ENCODE assay signal across 8 mouse cellular contexts in genomic region chr10:80570419-80570818, GRCm38 (mm10). TPM values are rescaled to one million over a fixed set of nuclear protein-coding genes. Genes with fewer than 3 reads are reported as not detected.
DNase-seq lines count a peak whose midpoint lies in the region; ATAC-seq and TF ChIP-seq lines count a peak whose summit lies in the region.

No protein-coding gene starts in this region.

- H3K9me3 ChIP-seq in lung, embryonic 14.5 days (ENCODE audit: low read depth, low read length) = no peaks in the 10 kb centered on the region
- no peaks in the 10 kb centered on the region for H3K9me3 ChIP-seq in embryonic facial prominence, embryonic 11.5 days (replicated peaks; ENCODE audit: control insufficient read depth, low read length)
- H3K9me3 ChIP-seq in intestine, embryonic 15.5 days = no peaks in the 10 kb centered on the region
- H3K9me3 ChIP-seq in midbrain, embryonic 14.5 days (ENCODE audit: control insufficient read depth, low read length) = no peaks in the 10 kb centered on the region

- H3K4me3 ChIP-seq in lung, embryonic 14.5 days (ENCODE audit: low read depth, low read length) = peak overlapping the region; percentile 18; the same call in 1 of the 2 replicates
- 0 out of 2 replicates have a peak overlapping the region, but pooled peaks have one; percentile 6 for H3K4me3 ChIP-seq in embryonic facial prominence, embryonic 11.5 days (ENCODE audit: low read depth, low read length)
- no peak overlapping the region for H3K4me3 ChIP-seq in intestine, embryonic 15.5 days (replicated peaks)
- H3K4me3 ChIP-seq in midbrain, embryonic 14.5 days (replicated peaks; ENCODE audit: low read depth, low read length) = no peak overlapping the region

- H3K4me1 ChIP-seq in lung, embryonic 14.5 days (ENCODE audit: insufficient read depth) = peaks cover 24% of the 10 kb centered on the region
- peaks cover 6% of the 10 kb centered on the region for H3K4me1 ChIP-seq in embryonic facial prominence, embryonic 11.5 days (ENCODE audit: control insufficient read depth, insufficient read depth, low read length)
- H3K4me1 ChIP-seq in intestine, embryonic 15.5 days (replicated peaks) = peaks cover 60% of the 10 kb centered on the region
- peaks cover 35% of the 10 kb centered on the region for H3K4me1 ChIP-seq in midbrain, embryonic 14.5 days (ENCODE audit: control insufficient read depth, insufficient read depth, low read length)

- no peaks in the 10 kb centered on the region for H3K27me3 ChIP-seq in lung, embryonic 14.5 days (ENCODE audit: insufficient read depth, low read length)
- no peaks in the 10 kb centered on the region for H3K27me3 ChIP-seq in embryonic facial prominence, embryonic 11.5 days (ENCODE audit: control insufficient read depth, insufficient read depth, low read length)
- H3K27me3 ChIP-seq in intestine, embryonic 15.5 days (replicated peaks) = no peaks in the 10 kb centered on the region
- no peaks in the 10 kb centered on the region for H3K27me3 ChIP-seq in midbrain, embryonic 14.5 days (ENCODE audit: control insufficient read depth, insufficient read depth, low read length)

- peak overlapping the region; percentile 52 for H3K4me2 ChIP-seq in lung, embryonic 14.5 days
- no peak overlapping the region; the same call in 1 of the 2 replicates for H3K4me2 ChIP-seq in embryonic facial prominence, embryonic 11.5 days (ENCODE audit: low read depth, low read length)
- peak overlapping the region; percentile 46 for H3K4me2 ChIP-seq in intestine, embryonic 15.5 days (replicated peaks)
- H3K4me2 ChIP-seq in midbrain, embryonic 14.5 days (ENCODE audit: low read length) = no peak overlapping the region; the same call in 1 of the 2 replicates

- DNase-seq in lung, embryonic 14.5 days = no peak
- no peak for DNase-seq in lung, postnatal 14 days
- DNase-seq in embryonic facial prominence, embryonic 11.5 days (ENCODE audit: low spot score) = no peak
- DNase-seq in midbrain, embryonic 14.5 days = no peak
- no peak for DNase-seq in thymus, postnatal 36 days
- no peak for DNase-seq in left cerebral cortex, adult 18-20 months (ENCODE audit: low spot score in 2 of 2)
- no peak for DNase-seq in urinary bladder, postnatal 4 days (ENCODE audit: low spot score in 2 of 2)

- peak overlapping the region; percentile 46; the same call in 1 of the 2 replicates for H3K9ac ChIP-seq in lung, embryonic 14.5 days
- peak overlapping the region; percentile 54; the same call in 1 of the 2 replicates for H3K9ac ChIP-seq in embryonic facial prominence, embryonic 11.5 days (replicated peaks; ENCODE audit: low read length)
- peak overlapping the region; percentile 38; the same call in 1 of the 2 replicates for H3K9ac ChIP-seq in intestine, embryonic 15.5 days
- 0 out of 2 replicates have a peak overlapping the region, but pooled peaks have one; percentile 36 for H3K9ac ChIP-seq in midbrain, embryonic 14.5 days (replicated peaks; ENCODE audit: low read length)

- no peak for TF ChIP-seq CTCF in lung, embryonic 14.5 days (IDR thresholded peaks at IDR 0.05; ENCODE audit: low read depth)

- peaks cover 16% of the 10 kb centered on the region for H3K36me3 ChIP-seq in lung, embryonic 14.5 days (ENCODE audit: insufficient read depth)
- H3K36me3 ChIP-seq in embryonic facial prominence, embryonic 11.5 days (replicated peaks; ENCODE audit: control insufficient read depth, insufficient read depth, low read depth, low read length) = no peaks in the 10 kb centered on the region
- 0 out of 2 replicates have a peak, but pooled peaks cover 2% of the 10 kb centered on the region for H3K36me3 ChIP-seq in intestine, embryonic 15.5 days
- H3K36me3 ChIP-seq in midbrain, embryonic 14.5 days (ENCODE audit: control insufficient read depth, insufficient read depth, low read length) = peaks cover 10% of the 10 kb centered on the region

- peak overlapping the region; percentile 36; the same call in 1 of the 2 replicates for H3K27ac ChIP-seq in lung, embryonic 14.5 days (ENCODE audit: low read depth)
- H3K27ac ChIP-seq in embryonic facial prominence, embryonic 11.5 days (replicated peaks; ENCODE audit: low read depth, low read length) = no peak overlapping the region
- no peak overlapping the region for H3K27ac ChIP-seq in intestine, embryonic 15.5 days
- no peak overlapping the region for H3K27ac ChIP-seq in midbrain, embryonic 14.5 days (replicated peaks; ENCODE audit: low read depth, low read length)

- no peak for ATAC-seq in lung, embryonic 14.5 days (ENCODE audit: insufficient read depth)
- ATAC-seq in embryonic facial prominence, embryonic 11.5 days (replicated peaks; ENCODE audit: insufficient number of reproducible peaks, low FRiP score, low TSS enrichment, low read depth) = no peak
- no peak for ATAC-seq in intestine, embryonic 15.5 days
- ATAC-seq in midbrain, embryonic 14.5 days (ENCODE audit: low FRiP score, low TSS enrichment) = no peak

- WGBS in lung, embryonic 14.5 days = 82% methylated on average over 10 of the region's 10 CpGs
- WGBS in embryonic facial prominence, embryonic 11.5 days = 83% methylated on average over 10 of the region's 10 CpGs
- WGBS in intestine, embryonic 15.5 days = 82% methylated on average over 10 of the region's 10 CpGs
- WGBS in midbrain, embryonic 14.5 days = 88% methylated on average over 10 of the region's 10 CpGs

RNA-seq across cellular contexts. Expression of gene Klf16, which starts 6.7 kb away (rescaled TPM):
- polyA plus RNA-seq in lung, embryonic 14.5 days (2014; fragmentation: Nextera tagmentation; extraction: Ambion mirVana) = 9.5 and 11.8 TPM in 2 replicates
- 4.5 and 5.5 TPM in 2 replicates for polyA plus RNA-seq in embryonic facial prominence, embryonic 11.5 days (2014; fragmentation: Nextera tagmentation; extraction: Ambion mirVana)
- polyA plus RNA-seq in intestine, embryonic 15.5 days (2015; fragmentation: Nextera tagmentation; extraction: Ambion mirVana) = 8.3 TPM in 2 replicates
- polyA plus RNA-seq in midbrain, embryonic 14.5 days (2014; fragmentation: Nextera tagmentation; extraction: Ambion mirVana) = 4.9 and 5.0 TPM in 2 replicates
- total RNA-seq in left cerebral cortex, adult 18-20 months (2021) = 10 to 100 TPM; 54.8 to 68.7 TPM

RNA-seq across cellular contexts. Expression of gene Rexo1, which starts 9.1 kb away (rescaled TPM):
- 27.8 and 34.5 TPM in 2 replicates for polyA plus RNA-seq in lung, embryonic 14.5 days (2014; fragmentation: Nextera tagmentation; extraction: Ambion mirVana)
- polyA plus RNA-seq in embryonic facial prominence, embryonic 11.5 days (2014; fragmentation: Nextera tagmentation; extraction: Ambion mirVana) = 17.1 and 20.6 TPM in 2 replicates
- 23.6 and 25.0 TPM in 2 replicates for polyA plus RNA-seq in intestine, embryonic 15.5 days (2015; fragmentation: Nextera tagmentation; extraction: Ambion mirVana)
- 31.7 and 34.2 TPM in 2 replicates for polyA plus RNA-seq in midbrain, embryonic 14.5 days (2014; fragmentation: Nextera tagmentation; extraction: Ambion mirVana)
- total RNA-seq in left cerebral cortex, adult 18-20 months (2021) = 10 to 100 TPM; 41.4 to 42.3 TPM

RNA-seq across cellular contexts. Expression of gene Abhd17a, which starts 19.7 kb away (rescaled TPM):
- polyA plus RNA-seq in lung, embryonic 14.5 days (2014; fragmentation: Nextera tagmentation; extraction: Ambion mirVana) = 151 and 153 TPM in 2 replicates
- polyA plus RNA-seq in embryonic facial prominence, embryonic 11.5 days (2014; fragmentation: Nextera tagmentation; extraction: Ambion mirVana) = 94.8 and 111 TPM in 2 replicates
- 95.7 and 101 TPM in 2 replicates for polyA plus RNA-seq in intestine, embryonic 15.5 days (2015; fragmentation: Nextera tagmentation; extraction: Ambion mirVana)
- polyA plus RNA-seq in midbrain, embryonic 14.5 days (2014; fragmentation: Nextera tagmentation; extraction: Ambion mirVana) = 128 and 151 TPM in 2 replicates
- 100 to 1,000 TPM; 179 to 185 TPM for total RNA-seq in left cerebral cortex, adult 18-20 months (2021)

RNA-seq across cellular contexts. Expression of gene Atp8b3, which starts 31.5 kb away (rescaled TPM):
- polyA plus RNA-seq in lung, embryonic 14.5 days (2014; fragmentation: Nextera tagmentation; extraction: Ambion mirVana) = 0.09 and 0.14 TPM in 2 replicates
- 0.28 and 0.36 TPM in 2 replicates for polyA plus RNA-seq in embryonic facial prominence, embryonic 11.5 days (2014; fragmentation: Nextera tagmentation; extraction: Ambion mirVana)
- 0.09 and 0.19 TPM in 2 replicates for polyA plus RNA-seq in intestine, embryonic 15.5 days (2015; fragmentation: Nextera tagmentation; extraction: Ambion mirVana)
- polyA plus RNA-seq in midbrain, embryonic 14.5 days (2014; fragmentation: Nextera tagmentation; extraction: Ambion mirVana) = 0.76 and 0.78 TPM in 2 replicates
- under 1 TPM; 0.12 to 0.21 TPM for total RNA-seq in left cerebral cortex, adult 18-20 months (2021)

RNA-seq across cellular contexts. Expression of gene Scamp4, which starts 32.3 kb away (rescaled TPM):
- 90.5 and 92.8 TPM in 2 replicates for polyA plus RNA-seq in lung, embryonic 14.5 days (2014; fragmentation: Nextera tagmentation; extraction: Ambion mirVana)
- polyA plus RNA-seq in embryonic facial prominence, embryonic 11.5 days (2014; fragmentation: Nextera tagmentation; extraction: Ambion mirVana) = 62.4 and 64.9 TPM in 2 replicates
- polyA plus RNA-seq in intestine, embryonic 15.5 days (2015; fragmentation: Nextera tagmentation; extraction: Ambion mirVana) = 105 and 114 TPM in 2 replicates
- 62.1 and 67.6 TPM in 2 replicates for polyA plus RNA-seq in midbrain, embryonic 14.5 days (2014; fragmentation: Nextera tagmentation; extraction: Ambion mirVana)
- total RNA-seq in left cerebral cortex, adult 18-20 months (2021) = 10 to 100 TPM; 49.1 to 50.5 TPM

Comparison
In these comparisons a context has a peak if more than half of its experiments do, and no peak if none do; other contexts are left out.
1. H3K4me2 ChIP-seq: peak in lung, embryonic 14.5 days (single experiment) and intestine, embryonic 15.5 days (single experiment); none in embryonic facial prominence, embryonic 11.5 days (single experiment) and midbrain, embryonic 14.5 days (single experiment).
2. H3K4me3 ChIP-seq: peak in lung, embryonic 14.5 days (single experiment) and embryonic facial prominence, embryonic 11.5 days (single experiment); none in intestine, embryonic 15.5 days (single experiment) and midbrain, embryonic 14.5 days (single experiment).
3. Peak in every context shown above with its lines, with median percentiles within 50 percentile points of each other: H3K9ac ChIP-seq.